Mouse (Mus musculus) embryonic stem cell, embryonic (primary cell): Measurements from ENCODE around the gene Lmo4.

Experiments
- CTCF ChIA-PET, 4 experiments: fragments of 300-600 bp in 2 of 4; fragments of 350-600 bp in 2 of 4; sonication (Branson Sonifier 250); formaldehyde crosslinking; loops; one replicate each; lab custom pipeline; 2022; ENCODE audit warnings: inconsistent platforms in 2 of 4; lab: Charles Lee
- POLR2A ChIA-PET, 4 experiments: fragments of 300-600 bp in 2 of 4; fragments of 350-600 bp in 2 of 4; sonication (Branson Sonifier 250); formaldehyde crosslinking; loops; one replicate each; lab custom pipeline; 2022; ENCODE audit warnings: antibody characterized with exemption in 4 of 4, inconsistent platforms in 1 of 4; lab: Charles Lee

Lmo4 gene

GRCm38 (mm10) chr3:144166439-144167155, 38.4 kb downstream of the Lmo4 start:
- ChIA-PET POLR2A (interaction anchor here in 1 of 4 experiments (0.6 kb wide), 1 partner anchor 36 kb away, joined by 3 read pairs; no protein-coding TSS in a partner anchor), CTCF (interaction anchor here in 1 of 4 experiments (0.5 kb wide), 1 partner anchor 42 kb away, joined by 3 read pairs; no protein-coding TSS in a partner anchor)

GRCm38 (mm10) chr3:144165439-144165838, 39.6 kb downstream of the Lmo4 start:
- POLR2A ChIA-PET: interaction anchor here in 3 of 4 experiments (0.6 to 1.5 kb wide), 8 partner anchors 8 to 39 kb away, joined by 3 to 7 read pairs (median 3); partner anchors contain the start of gene Lmo4 (in 1 of the 3)
- CTCF ChIA-PET: interaction anchor here in 3 of 4 experiments (0.5 to 1.1 kb wide), 4 partner anchors 37 to 250 kb away, joined by 3 to 5 read pairs (median 3); no protein-coding TSS in a partner anchor

GRCm38 (mm10) chr3:144164665-144165385, 40.2 kb downstream of the Lmo4 start:
- ChIA-PET POLR2A (interaction anchor here in 3 of 4 experiments (0.6 to 1.5 kb wide), 10 partner anchors 8 to 208 kb away, joined by 3 to 7 read pairs (median 3); partner anchors contain the start of gene Lmo4 (in 1 of the 3)), CTCF (interaction anchor here in 2 of 4 experiments (0.7 to 1.1 kb wide), 2 partner anchors 43 to 247 kb away, joined by 3 to 10 read pairs; no protein-coding TSS in a partner anchor)

- CTCF ChIA-PET: no interaction called here
- POLR2A ChIA-PET: no interaction called here
Measured at GRCm38 (mm10) chr3:144163718-144164117, 41.3 kb downstream of the Lmo4 start.

- ChIA-PET CTCF (no interaction called here), POLR2A (no interaction called here)
Measured at GRCm38 (mm10) chr3:144162156-144162555, 42.9 kb downstream of the Lmo4 start.

GRCm38 (mm10) chr3:144161261-144161660, 43.8 kb downstream of the Lmo4 start:
- POLR2A ChIA-PET: no interaction called here
- CTCF ChIA-PET: no interaction called here

GRCm38 (mm10) chr3:144155746-144156145, 49.3 kb downstream of the Lmo4 start:
- CTCF ChIA-PET: interaction anchor here in 2 of 4 experiments (0.6 to 0.8 kb wide), 2 partner anchors 174 to 231 kb away, joined by 3 to 6 read pairs; no protein-coding TSS in a partner anchor
- POLR2A ChIA-PET: no interaction called here

- POLR2A ChIA-PET: no interaction called here
- CTCF ChIA-PET: no interaction called here
Measured at GRCm38 (mm10) chr3:144153395-144153794, 51.6 kb downstream of the Lmo4 start.

GRCm38 (mm10) chr3:144151001-144151400, 54.0 kb downstream of the Lmo4 start:
- ChIA-PET CTCF (no interaction called here), POLR2A (no interaction called here)

GRCm38 (mm10) chr3:144148234-144148633, 56.8 kb downstream of the Lmo4 start:
- ChIA-PET POLR2A (no interaction called here), CTCF (no interaction called here)

GRCm38 (mm10) chr3:144147244-144147643, 57.8 kb downstream of the Lmo4 start:
- ChIA-PET POLR2A (no interaction called here), CTCF (no interaction called here)

- CTCF ChIA-PET: no interaction called here
- POLR2A ChIA-PET: interaction anchor here in 1 of 4 experiments (0.5 kb wide), 1 partner anchor 442 kb away, joined by 4 read pairs; no protein-coding TSS in a partner anchor
Measured at GRCm38 (mm10) chr3:144144066-144144465, 61.0 kb downstream of the Lmo4 start.

- ChIA-PET CTCF (no interaction called here), POLR2A (no interaction called here)
Measured at GRCm38 (mm10) chr3:144142939-144143338, 62.1 kb downstream of the Lmo4 start.

- POLR2A ChIA-PET: interaction anchor here in 1 of 4 experiments (0.5 kb wide), 1 partner anchor 269 kb away, joined by 3 read pairs; no protein-coding TSS in a partner anchor
Measured at GRCm38 (mm10) chr3:144141786-144142185, 63.2 kb downstream of the Lmo4 start.

GRCm38 (mm10) chr3:144140816-144141215, 64.2 kb downstream of the Lmo4 start:
- CTCF ChIA-PET: interaction anchor here in 1 of 4 experiments (1.2 kb wide), 1 partner anchor 258 kb away, joined by 3 read pairs; no protein-coding TSS in a partner anchor
- POLR2A ChIA-PET: interaction anchor here in 2 of 4 experiments (0.6 to 0.7 kb wide), 2 partner anchors 36 to 76 kb away, joined by 3 to 5 read pairs; no protein-coding TSS in a partner anchor

More at GRCm38 (mm10) chr3:144141786-144142185, 63.2 kb downstream of the Lmo4 start:
- CTCF ChIA-PET: interaction anchor here in 1 of 4 experiments (0.6 kb wide), 1 partner anchor 117 kb away, joined by 3 read pairs; no protein-coding TSS in a partner anchor

GRCm38 (mm10) chr3:144138659-144139058, 66.4 kb downstream of the Lmo4 start:
- POLR2A ChIA-PET: no interaction called here
- CTCF ChIA-PET: no interaction called here
